Mouse (Mus musculus) hindbrain, postnatal 0 days (tissue): ENCODE measurements around the gene Rnf126. TPM values are rescaled to one million over a fixed set of nuclear protein-coding genes. Genes with fewer than 3 reads are reported as not detected.

ENCODE experiments used
- ATAC-seq: fragments of 200-750 bp; cut with Nextera tagmentation; 2 replicates; pipeline ENCODE4 v1.8.0; 2017; ENCODE audit warnings: mild to moderate bottlenecking, moderate TSS enrichment, moderate library complexity
- DNase-seq: peaks from one replicate; pipeline ENCODE4 v3.0.0-alpha.2; 2015; ENCODE audit warnings: low spot score
- H3K27ac ChIP-seq: fragments of 300-500 bp; sonication (generic); 2 replicates; pipeline ENCODE4 v1.5.1; 2014; ENCODE audit warnings: mild to moderate bottlenecking
- H3K27me3 ChIP-seq: fragments of 300-500 bp; sonication (generic); 2 replicates; pipeline ENCODE4 v1.6.1; 2014; ENCODE audit warnings: low read length, mixed read lengths; ENCODE audit not compliant: insufficient read depth
- H3K36me3 ChIP-seq: fragments of 300-500 bp; sonication (generic); 2 replicates; pipeline ENCODE4 v1.6.1; 2014; ENCODE audit warnings: low read length, mixed read lengths; ENCODE audit not compliant: insufficient read depth
- H3K4me1 ChIP-seq: fragments of 300-500 bp; sonication (generic); 2 replicates; pipeline ENCODE4 v1.6.1; 2014; ENCODE audit warnings: antibody characterized with exemption, low read length, mixed read lengths; ENCODE audit not compliant: insufficient read depth
- H3K4me2 ChIP-seq: fragments of 300-500 bp; sonication (generic); 2 replicates; pipeline ENCODE4 v1.6.1; 2014; ENCODE audit warnings: low read depth, mild to moderate bottlenecking, low read length, moderate library complexity, mixed read lengths
- H3K4me3 ChIP-seq: fragments of 300-500 bp; sonication (generic); 2 replicates; pipeline ENCODE4 v1.5.1; 2014; ENCODE audit warnings: low read length
- H3K9ac ChIP-seq: fragments of 300-500 bp; sonication (generic); replicated peaks from 2 replicates; pipeline ENCODE4 v1.6.1; 2014; ENCODE audit warnings: mild to moderate bottlenecking, low read length, moderate library complexity, mixed read lengths
- H3K9me3 ChIP-seq: fragments of 300-500 bp; sonication (generic); 2 replicates; pipeline ENCODE4 v1.6.1; 2016; ENCODE audit warnings: low read length, mixed read lengths
- CTCF ChIP-seq: IDR thresholded peaks from 2 replicates; pipeline ENCODE4 v1.5.1; 2016; ENCODE audit warnings: antibody characterized with exemption, control low read depth, low read depth
- WGBS: fragments of 180-500 bp; shearing (Covaris S2); extraction: QIAGEN DNeasy Blood & Tissue Kit; methylation state at CpG from one replicate; pipeline ENCODE4 v1.1.7; 2014; 5-methylcytosine and 5-hydroxymethylcytosine counted together
- polyA plus RNA-seq: library from polyadenylated mRNA; unstranded; fragments of >200 nt; fragmentation: Nextera tagmentation; extraction: Ambion mirVana; gene quantifications from 2 replicates; pipeline ENCODE4 v1.2.1, GENCODE M21; 2015
- total RNA-seq: library from RNA; depleted of rRNA; stranded (reverse); fragments of >200 nt; gene quantifications from 2 replicates; pipeline ENCODE4 v1.2.3, GENCODE M21; 2014

Rnf126 gene
- total and polyA plus RNA-seq, 2 experiments from 2014 or later = 112 to 119 TPM

- H3K4me2 ChIP-seq = no peak overlapping the region
- H3K4me1 ChIP-seq = no peaks in the 10 kb centered on the region
- H3K9me3 ChIP-seq = no peaks in the 10 kb centered on the region
- ATAC-seq (no peak), DNase-seq (no peak)
- WGBS = 88% methylated on average over 24 of the region's 24 CpGs
- TF ChIP-seq CTCF = no peak
- H3K9ac ChIP-seq = no peak overlapping the region
- no peak overlapping the region for H3K27ac ChIP-seq
- no peaks in the 10 kb centered on the region for H3K27me3 ChIP-seq
- H3K36me3 ChIP-seq = peaks cover 35% of the 10 kb centered on the region
- H3K4me3 ChIP-seq = no peak overlapping the region
Measured at GRCm38 (mm10) chr10:79756660-79757059, 10.1 kb downstream of the Rnf126 start.

- Histone ChIP-seq H3K4me1 (no peaks in the 10 kb centered on the region), H3K27ac (no peak overlapping the region), H3K36me3 (peaks cover 27% of the 10 kb centered on the region), H3K4me2 (no peak overlapping the region), H3K27me3 (no peaks in the 10 kb centered on the region), H3K9me3 (no peaks in the 10 kb centered on the region), H3K4me3 (no peak overlapping the region), H3K9ac (no peak overlapping the region)
- no peak for TF ChIP-seq CTCF
- ATAC-seq (peak; percentile 20; the same call in 1 of the 2 replicates), DNase-seq (no peak)
- WGBS = 82% methylated on average over 3 of the region's 3 CpGs
Measured at GRCm38 (mm10) chr10:79755854-79756253, 10.9 kb downstream of the Rnf126 start.

- Histone ChIP-seq H3K36me3 (peaks cover 20% of the 10 kb centered on the region), H3K9ac (peak within 1 kb of the TSS; percentile 51), H3K4me3 (peak within 1 kb of the TSS; percentile 37), H3K27me3 (no peaks in the 10 kb centered on the region), H3K4me2 (peak within 1 kb of the TSS; percentile 63), H3K4me1 (no peaks in the 10 kb centered on the region), H3K9me3 (no peaks in the 10 kb centered on the region), H3K27ac (no peak within 1 kb of the TSS)
- ATAC-seq = peak; percentile 78
- TF ChIP-seq CTCF = no peak
- WGBS = 1% methylated on average over 36 of the region's 36 CpGs
- DNase-seq = peak; percentile 77
Measured at GRCm38 (mm10) chr10:79754856-79755516, 11.8 kb downstream of the Rnf126 start, which contains the start of gene Fgf22. Fgf22 (plus strand) TSS chr10:79755076.

- Histone ChIP-seq H3K27ac (no peak overlapping the region), H3K36me3 (no peaks in the 10 kb centered on the region; the same call in 1 of the 2 replicates), H3K27me3 (no peaks in the 10 kb centered on the region), H3K4me1 (peaks cover 3% of the 10 kb centered on the region; the same call in 1 of the 2 replicates), H3K9ac (no peak overlapping the region), H3K4me2 (no peak overlapping the region), H3K9me3 (no peaks in the 10 kb centered on the region), H3K4me3 (no peak overlapping the region)
- TF ChIP-seq CTCF = no peak
- DNase-seq (no peak), ATAC-seq (no peak)
- 77% methylated on average over 6 of the region's 6 CpGs for WGBS
Measured at GRCm38 (mm10) chr10:79748496-79748895, 18.3 kb downstream of the Rnf126 start.

- ATAC-seq = peak; percentile 40; the same call in 1 of the 2 replicates
Measured at GRCm38 (mm10) chr10:79746774-79747151, 20.0 kb downstream of the Rnf126 start.

GRCm38 (mm10) chr10:79745898-79746773, 20.6 kb downstream of the Rnf126 start, which contains the start of gene Polrmt:
Polrmt (minus strand) TSS chr10:79746581.
- H3K4me2 ChIP-seq = peak within 1 kb of the TSS; percentile 77
- H3K4me3 ChIP-seq = peak within 1 kb of the TSS; percentile 59
- peak; percentile 61 for TF ChIP-seq CTCF
- H3K27me3 ChIP-seq = no peaks in the 10 kb centered on the region
- DNase-seq (peak; percentile 99), ATAC-seq (peak; percentile 95)
- H3K9me3 ChIP-seq = no peaks in the 10 kb centered on the region
- no peak within 1 kb of the TSS for H3K27ac ChIP-seq
- H3K9ac ChIP-seq = peak within 1 kb of the TSS; percentile 48
- H3K36me3 ChIP-seq = peaks cover 8% of the 10 kb centered on the region
- peaks cover 3% of the 10 kb centered on the region; the same call in 1 of the 2 replicates for H3K4me1 ChIP-seq
- WGBS = 2% methylated on average over 38 of the region's 38 CpGs

More at GRCm38 (mm10) chr10:79746774-79747151, 20.0 kb downstream of the Rnf126 start:
- H3K9me3 ChIP-seq = no peaks in the 10 kb centered on the region
- H3K4me2 ChIP-seq = peak overlapping the region; percentile 77
- no peak overlapping the region for H3K27ac ChIP-seq
- H3K27me3 ChIP-seq = no peaks in the 10 kb centered on the region
- peaks cover 4% of the 10 kb centered on the region for H3K36me3 ChIP-seq
- DNase-seq = no peak
- peak overlapping the region; percentile 59 for H3K4me3 ChIP-seq
- peaks cover 3% of the 10 kb centered on the region; the same call in 1 of the 2 replicates for H3K4me1 ChIP-seq
- 0 out of 2 replicates have a peak overlapping the region, but pooled peaks have one; percentile 28 for H3K9ac ChIP-seq
- TF ChIP-seq CTCF = no peak
- 20% methylated on average over 6 of the region's 6 CpGs for WGBS
